Mouse (Mus musculus) CD4-positive, CD25-positive, alpha-beta regulatory T cell, adult 4 months (primary cell): ENCODE measurements around the gene Gm20814. TPM values are rescaled to one million over a fixed set of nuclear protein-coding genes. Genes with fewer than 3 reads are reported as not detected.
"Not testable (repeated sequence)": the region's sequence is repeated elsewhere in the genome, so short reads cannot be mapped to it uniquely, and the experiment has no call there.

Source experiments
- ATAC-seq: one replicate; pipeline ENCODE4 v1.8.0; 2017
- polyA plus RNA-seq, 2 experiments: library from polyadenylated mRNA; unstranded; fragments of 100-300 nt; shearing (Covaris generic); gene quantifications; one replicate each; pipeline ENCODE4 v1.2.1; 2017

Gene Gm20814
- polyA plus RNA-seq, result not detected

DNA sequence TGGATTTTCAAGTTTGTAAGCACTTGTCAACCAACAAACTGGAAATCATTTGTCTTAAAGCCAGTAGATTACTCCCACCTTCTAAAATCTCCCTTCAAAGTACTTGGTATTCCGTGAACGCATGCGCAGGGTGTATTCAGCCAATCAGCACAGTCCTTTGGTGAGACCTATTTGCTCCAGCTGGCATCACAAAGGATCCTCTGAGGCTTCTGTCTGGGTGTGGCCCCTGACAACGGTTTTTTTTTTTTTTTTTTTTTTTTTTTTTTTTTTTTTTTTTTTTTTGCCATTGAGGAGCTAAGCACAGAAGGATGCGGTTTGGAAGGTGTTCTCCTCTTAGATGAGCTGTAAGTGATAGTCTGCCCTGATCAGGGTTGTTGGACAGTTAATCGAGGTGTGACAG lies at the start of gene Gm20814:
TSS of gene Gm20814 (plus strand) at position 301 of the 400 bp plus-strand sequence.
- not testable (repeated sequence) for ATAC-seq
